Mouse (Mus musculus): ENCODE measurements around the gene Cdkal1. TPM values are rescaled to one million over a fixed set of nuclear protein-coding genes. Genes with fewer than 3 reads are reported as not detected.
A peak's percentile ranks its signal among the peaks of the same experiment; 100 is the strongest.

The Cdkal1 gene
- polyA plus RNA-seq, 1 experiment from 2014 or later: 21.6 TPM

DNA sequence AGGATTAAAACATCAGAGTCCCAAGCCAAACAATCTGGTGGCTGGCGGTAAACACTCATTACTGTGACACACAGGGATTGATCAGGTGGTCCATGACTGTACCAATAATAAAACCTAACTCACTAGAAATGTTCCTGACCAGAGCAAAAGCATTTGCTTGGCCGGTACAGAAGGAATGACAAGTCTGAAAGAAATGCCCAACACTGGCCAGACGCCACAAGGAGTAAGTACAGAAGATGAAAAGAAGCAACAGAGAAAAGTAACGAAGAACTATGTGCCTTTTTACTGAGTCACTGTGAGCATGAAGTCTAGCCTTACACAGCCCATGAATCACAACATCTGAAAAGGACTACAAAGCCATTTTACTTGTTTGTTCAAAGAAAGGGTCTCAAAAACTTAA lies 24.3 kb downstream of the Cdkal1 start:
- Histone ChIP-seq H3K27me3 (no peaks in the 10 kb centered on the region), H3K27ac (replicated peaks) (no peak overlapping the region), H3K9ac (no peak overlapping the region), H3K4me2 (no peak overlapping the region), H3K4me1 (replicated peaks) (peaks cover 25% of the 10 kb centered on the region), H3K36me3 (no peaks in the 10 kb centered on the region), H3K9me3 (no peaks in the 10 kb centered on the region), H3K4me3 (no peak overlapping the region)
- 69% methylated on average over 4 of the region's 4 CpGs for WGBS
- no peak for ATAC-seq (ENCODE audit: low read depth)

GRCm38 (mm10) chr13:29828032-29828431 lies 27.4 kb downstream of the Cdkal1 start:
- peaks cover 19% of the 10 kb centered on the region for H3K4me1 ChIP-seq (replicated peaks)
- H3K36me3 ChIP-seq: no peaks in the 10 kb centered on the region
- H3K9me3 ChIP-seq: no peaks in the 10 kb centered on the region
- H3K27me3 ChIP-seq: no peaks in the 10 kb centered on the region
- WGBS: 23% methylated on average over 1 of the region's 1 CpGs
- no peak overlapping the region for H3K27ac ChIP-seq (replicated peaks)
- no peak for ATAC-seq (ENCODE audit: low read depth)
- no peak overlapping the region for H3K4me2 ChIP-seq
- no peak overlapping the region for H3K9ac ChIP-seq
- H3K4me3 ChIP-seq: no peak overlapping the region

- no peaks in the 10 kb centered on the region for H3K9me3 ChIP-seq
- H3K36me3 ChIP-seq: no peaks in the 10 kb centered on the region
- ATAC-seq (ENCODE audit: low read depth): no peak
- no peak overlapping the region for H3K27ac ChIP-seq (replicated peaks)
- H3K27me3 ChIP-seq: no peaks in the 10 kb centered on the region
- WGBS: 43% methylated on average over 2 of the region's 2 CpGs
- H3K4me3 ChIP-seq: no peak overlapping the region
- peaks cover 17% of the 10 kb centered on the region for H3K4me1 ChIP-seq (replicated peaks)
- peak overlapping the region; percentile 12; the same call in 1 of the 2 replicates for H3K9ac ChIP-seq
- H3K4me2 ChIP-seq: no peak overlapping the region
Measured at GRCm38 (mm10) chr13:29826469-29826868, 29.0 kb downstream of the Cdkal1 start.

GRCm38 (mm10) chr13:29826041-29826440 lies 29.4 kb downstream of the Cdkal1 start:
- H3K4me3 ChIP-seq: no peak overlapping the region
- H3K9ac ChIP-seq: no peak overlapping the region
- no peak for ATAC-seq (ENCODE audit: low read depth)
- H3K27me3 ChIP-seq: no peaks in the 10 kb centered on the region
- H3K4me2 ChIP-seq: no peak overlapping the region
- no peak overlapping the region for H3K27ac ChIP-seq (replicated peaks)
- H3K4me1 ChIP-seq (replicated peaks): peaks cover 17% of the 10 kb centered on the region
- H3K36me3 ChIP-seq: no peaks in the 10 kb centered on the region
- no peaks in the 10 kb centered on the region for H3K9me3 ChIP-seq

DNA sequence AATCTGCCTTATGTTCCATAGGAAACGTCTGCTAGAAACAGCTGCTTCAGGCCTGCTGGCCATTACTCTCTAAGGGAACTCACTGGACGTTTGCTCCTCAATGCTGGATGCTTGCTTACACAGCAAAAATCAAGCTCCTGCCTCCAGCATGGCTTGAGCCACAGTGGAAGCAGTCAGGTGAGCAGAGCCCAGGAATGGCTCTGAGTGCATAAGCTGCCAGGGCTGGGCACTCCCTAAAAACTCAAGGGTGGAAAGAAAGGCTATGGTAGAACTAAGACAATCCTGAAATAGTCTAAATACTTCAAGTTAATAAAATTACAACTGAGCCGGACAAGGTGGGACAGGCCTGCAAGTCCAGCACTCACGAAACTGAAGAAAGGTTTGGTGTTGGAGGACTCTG lies 30.7 kb downstream of the Cdkal1 start:
- H3K27ac ChIP-seq (replicated peaks): no peak overlapping the region
- no peak overlapping the region for H3K9ac ChIP-seq
- H3K9me3 ChIP-seq: no peaks in the 10 kb centered on the region
- no peak overlapping the region for H3K4me2 ChIP-seq
- no peaks in the 10 kb centered on the region for H3K36me3 ChIP-seq
- WGBS: 75% methylated on average over 4 of the region's 4 CpGs
- H3K27me3 ChIP-seq: no peaks in the 10 kb centered on the region
- peaks cover 17% of the 10 kb centered on the region for H3K4me1 ChIP-seq (replicated peaks)
- no peak overlapping the region for H3K4me3 ChIP-seq
- ATAC-seq (ENCODE audit: low read depth): no peak

- Histone ChIP-seq H3K4me1 (replicated peaks) (peaks cover 14% of the 10 kb centered on the region), H3K36me3 (no peaks in the 10 kb centered on the region), H3K27me3 (no peaks in the 10 kb centered on the region), H3K9ac (no peak overlapping the region), H3K27ac (replicated peaks) (peak overlapping the region; percentile 69; the same call in 1 of the 2 replicates), H3K9me3 (no peaks in the 10 kb centered on the region), H3K4me3 (no peak overlapping the region), H3K4me2 (no peak overlapping the region)
- 74% methylated on average over 8 of the region's 8 CpGs for WGBS
- ATAC-seq (ENCODE audit: low read depth): peak; percentile 19; the same call in 1 of the 2 replicates
Measured at GRCm38 (mm10) chr13:29824326-29824725, 31.1 kb downstream of the Cdkal1 start.

- H3K27ac ChIP-seq (replicated peaks): peak overlapping the region; percentile 69
- peaks cover 14% of the 10 kb centered on the region for H3K4me1 ChIP-seq (replicated peaks)
- H3K9me3 ChIP-seq: no peaks in the 10 kb centered on the region
- no peaks in the 10 kb centered on the region for H3K36me3 ChIP-seq
- H3K4me2 ChIP-seq: no peak overlapping the region
- ATAC-seq (ENCODE audit: low read depth): peak; percentile 91
- H3K4me3 ChIP-seq: no peak overlapping the region
- WGBS: 38% methylated on average over 9 of the region's 9 CpGs
- no peaks in the 10 kb centered on the region for H3K27me3 ChIP-seq
- no peak overlapping the region for H3K9ac ChIP-seq
Measured at GRCm38 (mm10) chr13:29823906-29824305, 31.6 kb downstream of the Cdkal1 start.

DNA sequence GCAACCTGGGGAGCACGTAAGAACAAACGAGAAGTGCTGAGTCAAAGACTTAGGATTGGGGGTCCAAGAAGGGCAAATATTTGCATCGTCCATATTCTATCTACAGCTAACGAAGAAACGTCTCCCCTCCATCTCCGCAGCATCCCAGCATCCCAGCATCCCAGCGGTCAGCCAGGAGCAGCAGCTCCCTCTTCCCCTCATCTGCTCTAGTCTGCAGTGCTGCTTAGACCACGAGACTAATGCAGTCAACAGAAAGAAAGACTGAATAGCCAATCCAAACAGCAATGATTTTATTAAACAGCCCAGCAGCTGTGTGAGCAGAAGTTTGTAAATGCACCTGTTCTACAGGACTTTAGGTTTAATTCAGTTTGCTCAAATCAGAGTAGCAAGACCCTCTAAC lies 32.0 kb downstream of the Cdkal1 start:
- Histone ChIP-seq H3K27me3 (no peaks in the 10 kb centered on the region), H3K9ac (no peak overlapping the region), H3K4me1 (replicated peaks) (peaks cover 14% of the 10 kb centered on the region), H3K9me3 (no peaks in the 10 kb centered on the region), H3K36me3 (no peaks in the 10 kb centered on the region), H3K4me2 (no peak overlapping the region), H3K4me3 (no peak overlapping the region), H3K27ac (replicated peaks) (peak overlapping the region; percentile 69)
- peak; percentile 44; the same call in 1 of the 2 replicates for ATAC-seq (ENCODE audit: low read depth)
- 79% methylated on average over 8 of the region's 8 CpGs for WGBS

GRCm38 (mm10) chr13:29819910-29820583 lies 35.4 kb downstream of the Cdkal1 start:
- H3K27me3 ChIP-seq: no peaks in the 10 kb centered on the region
- 92% methylated on average over 9 of the region's 9 CpGs for WGBS
- H3K4me3 ChIP-seq: no peak overlapping the region
- H3K36me3 ChIP-seq: no peaks in the 10 kb centered on the region
- no peaks in the 10 kb centered on the region for H3K9me3 ChIP-seq
- H3K27ac ChIP-seq (replicated peaks): no peak overlapping the region
- H3K4me2 ChIP-seq: no peak overlapping the region
- peaks cover 11% of the 10 kb centered on the region for H3K4me1 ChIP-seq (replicated peaks)
- no peak for ATAC-seq (ENCODE audit: low read depth)
- H3K9ac ChIP-seq: no peak overlapping the region

DNA sequence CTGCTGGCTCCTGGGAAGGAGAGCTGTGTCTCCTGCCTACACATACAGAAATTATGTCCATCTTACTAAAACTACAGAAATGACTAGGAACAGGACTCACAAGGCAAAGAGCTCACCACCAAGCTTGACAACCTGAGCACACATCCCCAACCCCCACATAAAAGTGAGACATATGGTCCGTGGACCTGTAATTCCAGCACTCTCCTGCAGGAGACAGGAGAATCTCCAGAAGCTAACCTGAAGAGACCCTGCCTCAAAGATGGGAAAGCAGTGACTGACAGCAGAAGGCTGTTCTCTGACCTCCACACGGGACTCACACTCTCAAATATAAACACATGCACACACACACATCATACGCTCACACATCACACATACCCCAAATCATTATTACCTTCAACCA lies 36.3 kb downstream of the Cdkal1 start:
- no peaks in the 10 kb centered on the region for H3K27me3 ChIP-seq
- no peak for ATAC-seq (ENCODE audit: low read depth)
- H3K4me2 ChIP-seq: no peak overlapping the region
- H3K9me3 ChIP-seq: no peaks in the 10 kb centered on the region
- H3K36me3 ChIP-seq: no peaks in the 10 kb centered on the region
- H3K9ac ChIP-seq: no peak overlapping the region
- H3K4me1 ChIP-seq (replicated peaks): peaks cover 7% of the 10 kb centered on the region
- H3K27ac ChIP-seq (replicated peaks): no peak overlapping the region
- 93% methylated on average over 3 of the region's 3 CpGs for WGBS
- no peak overlapping the region for H3K4me3 ChIP-seq

DNA sequence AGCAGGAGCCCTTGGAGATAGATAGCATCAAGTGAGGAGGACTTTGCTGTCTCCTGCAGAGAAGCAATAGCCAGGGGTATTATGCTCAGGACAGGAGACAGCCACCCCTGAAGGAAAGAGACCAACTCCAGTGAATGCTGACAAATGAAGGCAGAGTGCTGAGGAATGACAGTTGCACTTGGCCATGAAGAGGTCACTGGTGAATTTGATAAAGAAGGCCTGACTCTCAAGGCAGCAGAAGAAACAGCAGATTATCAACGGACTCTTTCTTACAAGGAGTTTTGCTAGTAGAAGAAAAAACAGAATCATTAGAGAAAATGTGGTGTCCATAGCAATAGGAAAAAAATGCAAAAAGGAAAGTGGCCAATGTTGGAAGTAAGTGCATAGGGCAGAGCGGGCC lies 37.2 kb downstream of the Cdkal1 start:
- ATAC-seq (ENCODE audit: low read depth): no peak
- Histone ChIP-seq H3K4me1 (replicated peaks) (peaks cover under 1% of the 10 kb centered on the region; the same call in 1 of the 2 replicates), H3K4me3 (no peak overlapping the region), H3K4me2 (no peak overlapping the region), H3K9me3 (no peaks in the 10 kb centered on the region), H3K27me3 (no peaks in the 10 kb centered on the region), H3K27ac (replicated peaks) (no peak overlapping the region), H3K9ac (no peak overlapping the region), H3K36me3 (no peaks in the 10 kb centered on the region)
- WGBS: 94% methylated on average over 2 of the region's 2 CpGs

- ATAC-seq (ENCODE audit: low read depth): no peak
- Histone ChIP-seq H3K9ac (no peak overlapping the region), H3K4me1 (replicated peaks) (peaks cover 14% of the 10 kb centered on the region; the same call in 1 of the 2 replicates), H3K36me3 (no peaks in the 10 kb centered on the region), H3K27me3 (no peaks in the 10 kb centered on the region), H3K4me3 (no peak overlapping the region), H3K27ac (replicated peaks) (no peak overlapping the region), H3K9me3 (no peaks in the 10 kb centered on the region), H3K4me2 (no peak overlapping the region)
- 74% methylated on average over 4 of the region's 4 CpGs for WGBS
Measured at GRCm38 (mm10) chr13:29810780-29811179, 44.7 kb downstream of the Cdkal1 start.

DNA sequence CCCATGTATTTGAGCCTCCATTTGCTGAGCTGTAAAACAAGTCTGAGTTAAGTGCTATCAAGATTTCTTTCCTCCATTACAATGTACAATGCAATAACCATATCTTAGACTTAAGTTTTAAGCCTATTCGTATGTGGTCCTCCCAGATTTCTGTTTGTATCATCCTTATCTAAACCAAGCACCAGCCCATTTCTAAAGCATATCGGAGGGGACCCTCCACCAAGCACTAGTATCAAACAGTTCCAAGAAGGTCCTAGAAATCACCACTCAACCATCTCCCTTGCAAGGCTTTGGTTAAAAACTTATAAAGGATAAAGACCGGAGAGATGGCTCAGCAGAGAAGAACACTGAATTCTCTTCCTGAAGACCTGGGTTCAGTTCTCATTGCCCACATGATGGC lies 47.1 kb downstream of the Cdkal1 start:
- peaks cover 14% of the 10 kb centered on the region; the same call in 1 of the 2 replicates for H3K4me1 ChIP-seq (replicated peaks)
- H3K27me3 ChIP-seq: no peaks in the 10 kb centered on the region
- no peaks in the 10 kb centered on the region for H3K36me3 ChIP-seq
- no peaks in the 10 kb centered on the region for H3K9me3 ChIP-seq
- H3K4me3 ChIP-seq: no peak overlapping the region
- no peak for ATAC-seq (ENCODE audit: low read depth)
- no peak overlapping the region for H3K27ac ChIP-seq (replicated peaks)
- no peak overlapping the region for H3K4me2 ChIP-seq
- WGBS: 95% methylated on average over 3 of the region's 3 CpGs
- H3K9ac ChIP-seq: no peak overlapping the region
